Mouse (Mus musculus): Measurements from ENCODE around the gene Zfp385a. TPM values are rescaled to one million over a fixed set of nuclear protein-coding genes. Genes with fewer than 3 reads are reported as not detected.

The Zfp385a gene
- total and polyA plus RNA-seq, 3 experiments: 1.2 to 59.9 (median 2.7) TPM

DNA sequence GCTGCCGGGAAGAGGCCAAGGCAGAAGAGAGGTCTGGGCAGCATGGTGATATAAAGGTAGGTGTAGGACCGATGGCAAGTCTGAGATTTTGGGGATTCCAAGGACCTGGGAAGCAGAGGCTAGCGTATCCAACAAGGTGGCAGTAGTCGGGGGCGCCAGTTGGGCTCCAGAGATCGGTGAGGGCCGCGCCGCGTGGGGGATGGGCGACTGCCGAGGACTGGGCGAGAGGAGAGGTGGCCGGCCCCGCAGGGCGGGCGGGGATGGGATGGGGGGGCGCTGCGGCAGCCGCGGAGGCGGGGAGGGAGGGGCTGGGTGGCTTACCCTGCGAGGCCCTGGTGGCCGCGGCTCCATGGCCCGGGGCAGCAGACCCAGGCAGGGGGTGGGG lies 16.8 kb downstream of the Zfp385a start:
- Histone ChIP-seq H3K4me3 (replicated peaks in 1 of 3; ENCODE audit: low read depth in 2 of 3, low read length in 2 of 3, poor library complexity in 1 of 3) (peak overlapping the region; percentile 44 to 60 (median 52)), H3K9me3 (replicated peaks; ENCODE audit: low read length) (no peaks in the 10 kb centered on the region), H3K79me2 (replicated peaks; ENCODE audit: control insufficient read depth, extremely low read depth, insufficient read depth, poor library complexity, severe bottlenecking) (no peaks in the 10 kb centered on the region), H3K4me2 (ENCODE audit: insufficient read depth, low read depth, poor library complexity, severe bottlenecking) (peak overlapping the region; percentile 90), H3K36me3 (replicated peaks in 1 of 2; ENCODE audit: control insufficient read depth in 1 of 2, insufficient read depth in 1 of 2, low read length in 1 of 2) (peaks cover 0 to 57% of the 10 kb centered on the region in 2 experiments), H3K27ac (ENCODE audit: insufficient read depth, low read depth) (no peak overlapping the region), H3K27me3 (replicated peaks) (no peaks in the 10 kb centered on the region), H3K9ac (ENCODE audit: insufficient read depth, low read depth) (peak overlapping the region; percentile 76), H3K4me1 (ENCODE audit: control insufficient read depth in 1 of 2, insufficient read depth in 2 of 2) (peaks cover 3 to 23% of the 10 kb centered on the region in 2 experiments)
- DNase-seq (ENCODE audit: extremely low read depth): no peak
- in situ Hi-C loops (cut with MboI; ENCODE audit: low pct_ligation_motif_present, low pct_unique_long_range_greater_than_20kb, low sequenced_read_pairs): no loop called here
- peak; percentile 39; the same call in 1 of the 2 replicates for TF ChIP-seq CHD2 (IDR thresholded peaks at IDR 0.05; ENCODE audit: low read length)
- TF ChIP-seq EP300 (IDR thresholded peaks at IDR 0.05; ENCODE audit: low read length): peak; percentile 6; the same call in 1 of the 2 replicates
- TF ChIP-seq MYC (IDR thresholded peaks at IDR 0.05; ENCODE audit: low read depth, low read length): no peak
- dilution Hi-C loops (cut with MboI; ENCODE audit: extremely low pct_ligation_motif_present, extremely low pct_unique_long_range_greater_than_20kb, low sequenced_read_pairs): no loop called here

DNA sequence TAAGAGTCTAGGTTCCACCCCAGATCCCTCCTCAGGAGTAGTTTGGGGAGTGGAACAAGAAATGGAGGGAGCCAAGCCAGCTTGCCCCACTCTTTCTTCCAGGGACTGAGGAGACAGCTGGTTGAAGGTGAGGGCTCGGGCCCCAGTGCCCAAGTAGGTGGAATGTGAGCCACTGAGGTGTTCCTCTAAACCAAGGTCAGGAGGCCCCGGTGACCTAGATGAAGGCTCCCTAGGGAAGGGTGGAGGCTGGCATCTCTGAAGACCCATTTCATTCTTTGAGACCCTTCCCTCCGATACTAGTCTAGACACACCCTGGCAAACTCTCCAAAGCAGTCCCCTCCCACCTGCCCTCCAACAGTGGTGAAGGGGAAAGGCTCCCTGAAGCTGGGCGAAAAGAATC lies 17.5 kb downstream of the Zfp385a start:
- Histone ChIP-seq H3K79me2 (replicated peaks; ENCODE audit: control insufficient read depth, extremely low read depth, insufficient read depth, poor library complexity, severe bottlenecking) (no peaks in the 10 kb centered on the region), H3K4me2 (ENCODE audit: insufficient read depth, low read depth, poor library complexity, severe bottlenecking) (peak overlapping the region; percentile 90; the same call in 1 of the 2 replicates), H3K36me3 (replicated peaks in 1 of 2; ENCODE audit: control insufficient read depth in 1 of 2, insufficient read depth in 1 of 2, low read length in 1 of 2) (peaks cover 0 to 64% of the 10 kb centered on the region in 2 experiments), H3K9me3 (replicated peaks; ENCODE audit: low read length) (no peaks in the 10 kb centered on the region), H3K9ac (ENCODE audit: insufficient read depth, low read depth) (no peak overlapping the region), H3K27me3 (replicated peaks) (no peaks in the 10 kb centered on the region), H3K27ac (ENCODE audit: insufficient read depth, low read depth) (no peak overlapping the region), H3K4me3 (replicated peaks in 1 of 3; ENCODE audit: low read depth in 2 of 3, low read length in 2 of 3, poor library complexity in 1 of 3) (peak overlapping the region in 1 of 3 experiments; percentile 52), H3K4me1 (ENCODE audit: control insufficient read depth in 1 of 2, insufficient read depth in 2 of 2) (peaks cover 3 to 23% of the 10 kb centered on the region in 2 experiments)
- TF ChIP-seq USF2 (conservative IDR thresholded peaks at IDR 0.05; ENCODE audit: low read depth, low read length) (no peak), ZC3H11A (IDR thresholded peaks at IDR 0.05; ENCODE audit: low read depth, low read length) (no peak), CHD2 (IDR thresholded peaks at IDR 0.05; ENCODE audit: low read length) (no peak), MAFK (IDR thresholded peaks at IDR 0.05; ENCODE audit: insufficient replicate concordance, low read length) (no peak), TBP (conservative IDR thresholded peaks at IDR 0.05; ENCODE audit: low read depth, low read length) (no peak), HCFC1 (IDR thresholded peaks at IDR 0.05; ENCODE audit: low read depth, low read length) (no peak), E2F4 (IDR thresholded peaks at IDR 0.05; ENCODE audit: insufficient replicate concordance, low read depth, low read length) (no peak), SMC3 (IDR thresholded peaks at IDR 0.05; ENCODE audit: low read depth, low read length) (no peak), BHLHE40 (IDR thresholded peaks at IDR 0.05; ENCODE audit: low read depth, low read length) (no peak), GABPA (IDR thresholded peaks at IDR 0.05; ENCODE audit: insufficient replicate concordance, low read depth, low read length) (no peak)
- in situ Hi-C loops (cut with MboI; ENCODE audit: low pct_ligation_motif_present, low pct_unique_long_range_greater_than_20kb, low sequenced_read_pairs): no loop called here
- no peak for DNase-seq (ENCODE audit: extremely low read depth)
- dilution Hi-C loops (cut with MboI; ENCODE audit: extremely low pct_ligation_motif_present, extremely low pct_unique_long_range_greater_than_20kb, low sequenced_read_pairs): no loop called here

- dilution Hi-C loops (cut with MboI; ENCODE audit: extremely low pct_ligation_motif_present, extremely low pct_unique_long_range_greater_than_20kb, low sequenced_read_pairs): no loop called here
- no peaks in the 10 kb centered on the region for H3K9me3 ChIP-seq (replicated peaks; ENCODE audit: low read length)
- H3K36me3 ChIP-seq (replicated peaks in 1 of 2; ENCODE audit: control insufficient read depth in 1 of 2, insufficient read depth in 1 of 2, low read length in 1 of 2): peaks cover 3 to 72% of the 10 kb centered on the region in 2 experiments
- no peak for TF ChIP-seq ELF1 (IDR thresholded peaks at IDR 0.05; ENCODE audit: low read depth, low read length)
- TF ChIP-seq RAD21 (IDR thresholded peaks at IDR 0.05; ENCODE audit: low read depth, low read length): peak; percentile 1
- no peak for TF ChIP-seq CHD2 (IDR thresholded peaks at IDR 0.05; ENCODE audit: low read length)
- TF ChIP-seq CHD1 (IDR thresholded peaks at IDR 0.05; ENCODE audit: low read depth, low read length): no peak
- TF ChIP-seq NELFE (IDR thresholded peaks at IDR 0.05; ENCODE audit: low read depth, low read length): no peak
- TF ChIP-seq CTCF (conservative IDR thresholded peaks at IDR 0.05 in 1 of 2, IDR thresholded peaks at IDR 0.05 in 1 of 2; ENCODE audit: low read depth in 2 of 2, low read length in 2 of 2): peak; percentile 62 to 66; a peak in 3 of 4 replicates
- TF ChIP-seq HCFC1 (IDR thresholded peaks at IDR 0.05; ENCODE audit: low read depth, low read length): no peak
- TF ChIP-seq JUND (conservative IDR thresholded peaks at IDR 0.05; ENCODE audit: low read depth, low read length): no peak
- TF ChIP-seq MAZ (IDR thresholded peaks at IDR 0.05; ENCODE audit: low read depth, low read length): no peak
- TF ChIP-seq SMC3 (IDR thresholded peaks at IDR 0.05; ENCODE audit: low read depth, low read length): peak; percentile 34
- TF ChIP-seq ZC3H11A (IDR thresholded peaks at IDR 0.05; ENCODE audit: low read depth, low read length): no peak
- TF ChIP-seq MYC (IDR thresholded peaks at IDR 0.05; ENCODE audit: low read depth, low read length): no peak
- H3K79me2 ChIP-seq (replicated peaks; ENCODE audit: control insufficient read depth, extremely low read depth, insufficient read depth, poor library complexity, severe bottlenecking): no peaks in the 10 kb centered on the region
- H3K4me2 ChIP-seq (ENCODE audit: insufficient read depth, low read depth, poor library complexity, severe bottlenecking): no peak overlapping the region
- in situ Hi-C loops (cut with MboI; ENCODE audit: low pct_ligation_motif_present, low pct_unique_long_range_greater_than_20kb, low sequenced_read_pairs): no loop called here
- no peak overlapping the region for H3K27ac ChIP-seq (ENCODE audit: insufficient read depth, low read depth)
- no peak overlapping the region for H3K4me3 ChIP-seq (replicated peaks in 1 of 3; ENCODE audit: low read depth in 2 of 3, low read length in 2 of 3, poor library complexity in 1 of 3)
- no peak for DNase-seq (ENCODE audit: extremely low read depth)
- peaks cover 3 to 23% of the 10 kb centered on the region in 2 experiments for H3K4me1 ChIP-seq (ENCODE audit: control insufficient read depth in 1 of 2, insufficient read depth in 2 of 2)
- H3K9ac ChIP-seq (ENCODE audit: insufficient read depth, low read depth): no peak overlapping the region
- H3K27me3 ChIP-seq (replicated peaks): no peaks in the 10 kb centered on the region
Measured at GRCm38 (mm10) chr15:103321076-103321475, 18.8 kb downstream of the Zfp385a start.

Measured in CH12.LX (cell line).